Mouse (Mus musculus): ENCODE results near the gene Ell3. TPM values are rescaled to one million over a fixed set of nuclear protein-coding genes. Genes with fewer than 3 reads are reported as not detected.

Gene Ell3
- polyA plus RNA-seq, 1 experiment from 2014 or later: 3.6 TPM

GRCm38 (mm10) chr2:121441800-121442199 is 2.3 kb downstream of the Ell3 start:
- no peaks in the 10 kb centered on the region for H3K9me3 ChIP-seq (replicated peaks; ENCODE audit: control insufficient read depth, low read length)
- peaks cover 15% of the 10 kb centered on the region for H3K36me3 ChIP-seq (ENCODE audit: control insufficient read depth, insufficient read depth)
- peak overlapping the region; percentile 92 for H3K4me2 ChIP-seq (ENCODE audit: low read depth, low read length)
- H3K9ac ChIP-seq (ENCODE audit: low read depth, low read length): peak overlapping the region; percentile 49; the same call in 1 of the 2 replicates
- ATAC-seq (ENCODE audit: low read depth): peak; percentile 23
- H3K27me3 ChIP-seq (ENCODE audit: control insufficient read depth, insufficient read depth, low read depth, low read length): peaks cover 12% of the 10 kb centered on the region
- H3K4me3 ChIP-seq (ENCODE audit: low read depth, low read length): peak overlapping the region; percentile 62
- H3K4me1 ChIP-seq (ENCODE audit: control insufficient read depth, low read depth, low read length): peaks cover 16% of the 10 kb centered on the region
- no peak overlapping the region for H3K27ac ChIP-seq (ENCODE audit: low read length)
- 14% methylated on average over 11 of the region's 11 CpGs for WGBS (ENCODE audit: insufficient replicate concordance)

DNA sequence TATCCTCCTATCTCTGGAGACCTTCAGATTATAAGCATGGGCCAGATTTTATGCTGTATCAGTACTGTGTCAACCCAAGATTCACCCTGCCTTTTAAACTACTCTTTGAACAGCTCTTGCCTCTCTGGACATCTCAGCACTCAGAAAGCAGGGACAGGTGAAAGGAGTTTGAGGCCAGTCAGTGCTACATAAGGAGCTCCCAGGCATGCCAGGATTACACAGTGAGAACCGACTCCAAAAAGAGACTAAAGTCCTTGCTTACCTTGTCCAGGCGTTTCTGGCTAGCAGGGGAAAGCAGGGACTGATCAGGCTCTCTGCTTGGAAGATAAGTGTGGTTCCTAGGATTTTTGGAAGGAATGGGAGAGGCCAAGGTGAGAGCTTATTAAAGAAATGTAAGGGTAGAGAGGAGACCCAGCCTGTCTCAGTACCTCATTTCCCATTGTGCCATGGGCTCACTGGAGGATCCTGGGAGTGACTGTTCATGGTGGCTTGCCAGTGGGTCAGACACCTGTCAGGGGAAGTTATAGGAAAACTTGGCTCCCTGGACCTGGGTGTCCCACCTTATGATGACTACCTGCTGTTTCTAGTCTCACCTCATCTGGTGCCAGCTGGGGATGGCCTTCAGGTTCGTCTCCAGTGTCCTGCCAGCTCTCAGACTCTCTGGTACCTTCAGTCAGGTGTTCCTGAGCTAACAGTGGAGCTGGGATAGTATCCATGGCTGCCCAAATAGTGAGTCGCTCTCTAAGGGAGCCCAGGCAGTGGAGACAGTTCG is 3.1 kb downstream of the Ell3 start:
- H3K4me1 ChIP-seq (ENCODE audit: control insufficient read depth, low read depth, low read length): peaks cover 16% of the 10 kb centered on the region
- H3K4me2 ChIP-seq (ENCODE audit: low read depth, low read length): no peak overlapping the region

DNA sequence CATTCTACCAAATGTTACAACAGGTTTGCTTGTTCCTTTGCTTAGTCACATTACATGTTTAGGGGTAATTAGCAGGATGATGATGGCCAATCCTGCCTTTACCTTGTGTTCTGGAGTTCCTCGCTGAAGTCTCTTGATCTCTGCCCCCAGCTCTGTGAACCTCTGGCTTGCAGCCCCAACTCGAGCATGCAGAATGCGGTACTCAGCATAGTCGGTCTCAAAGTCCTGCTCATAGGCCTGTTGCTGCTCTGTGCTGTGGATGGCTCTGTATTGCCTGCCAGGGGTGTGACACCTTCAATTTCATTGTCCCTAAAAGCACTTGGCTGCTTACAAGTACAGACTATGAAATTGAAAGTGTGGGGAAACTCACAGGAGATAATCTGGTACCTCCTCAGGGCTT is 4.3 kb downstream of the Ell3 start:
- H3K9ac ChIP-seq (ENCODE audit: low read depth, low read length): no peak overlapping the region
- no peak overlapping the region for H3K27ac ChIP-seq (ENCODE audit: low read length)
- no peak for ATAC-seq (ENCODE audit: low read depth)
- no peak overlapping the region for H3K4me2 ChIP-seq (ENCODE audit: low read depth, low read length)
- 62% methylated on average over 4 of the region's 4 CpGs for WGBS (ENCODE audit: insufficient replicate concordance)
- peaks cover 16% of the 10 kb centered on the region for H3K4me1 ChIP-seq (ENCODE audit: control insufficient read depth, low read depth, low read length)
- no peak overlapping the region for H3K4me3 ChIP-seq (ENCODE audit: low read depth, low read length)
- H3K36me3 ChIP-seq (ENCODE audit: control insufficient read depth, insufficient read depth): peaks cover 23% of the 10 kb centered on the region
- peaks cover 12% of the 10 kb centered on the region for H3K27me3 ChIP-seq (ENCODE audit: control insufficient read depth, insufficient read depth, low read depth, low read length)
- no peaks in the 10 kb centered on the region for H3K9me3 ChIP-seq (replicated peaks; ENCODE audit: control insufficient read depth, low read length)

More for the DNA sequence above, 3.1 kb downstream of the Ell3 start:
- WGBS (ENCODE audit: insufficient replicate concordance): 44% methylated on average over 5 of the region's 5 CpGs
- Histone ChIP-seq H3K9me3 (replicated peaks; ENCODE audit: control insufficient read depth, low read length) (no peaks in the 10 kb centered on the region), H3K9ac (ENCODE audit: low read depth, low read length) (no peak overlapping the region), H3K36me3 (ENCODE audit: control insufficient read depth, insufficient read depth) (peaks cover 15% of the 10 kb centered on the region), H3K27ac (ENCODE audit: low read length) (no peak overlapping the region), H3K27me3 (ENCODE audit: control insufficient read depth, insufficient read depth, low read depth, low read length) (peaks cover 12% of the 10 kb centered on the region), H3K4me3 (ENCODE audit: low read depth, low read length) (no peak overlapping the region)
- ATAC-seq (ENCODE audit: low read depth): no peak

GRCm38 (mm10) chr2:121434854-121435253 is 9.2 kb downstream of the Ell3 start:
- ATAC-seq (ENCODE audit: low read depth): no peak
- no peaks in the 10 kb centered on the region for H3K4me1 ChIP-seq (ENCODE audit: control insufficient read depth, low read depth, low read length)
- H3K9me3 ChIP-seq (replicated peaks; ENCODE audit: control insufficient read depth, low read length): no peaks in the 10 kb centered on the region
- no peak overlapping the region for H3K9ac ChIP-seq (ENCODE audit: low read depth, low read length)
- 94% methylated on average over 1 of the region's 1 CpGs for WGBS (ENCODE audit: insufficient replicate concordance)
- peaks cover 64% of the 10 kb centered on the region for H3K36me3 ChIP-seq (ENCODE audit: control insufficient read depth, insufficient read depth)
- H3K27me3 ChIP-seq (ENCODE audit: control insufficient read depth, insufficient read depth, low read depth, low read length): no peaks in the 10 kb centered on the region
- H3K4me3 ChIP-seq (ENCODE audit: low read depth, low read length): no peak overlapping the region
- H3K27ac ChIP-seq (ENCODE audit: low read length): no peak overlapping the region
- no peak overlapping the region for H3K4me2 ChIP-seq (ENCODE audit: low read depth, low read length)

DNA sequence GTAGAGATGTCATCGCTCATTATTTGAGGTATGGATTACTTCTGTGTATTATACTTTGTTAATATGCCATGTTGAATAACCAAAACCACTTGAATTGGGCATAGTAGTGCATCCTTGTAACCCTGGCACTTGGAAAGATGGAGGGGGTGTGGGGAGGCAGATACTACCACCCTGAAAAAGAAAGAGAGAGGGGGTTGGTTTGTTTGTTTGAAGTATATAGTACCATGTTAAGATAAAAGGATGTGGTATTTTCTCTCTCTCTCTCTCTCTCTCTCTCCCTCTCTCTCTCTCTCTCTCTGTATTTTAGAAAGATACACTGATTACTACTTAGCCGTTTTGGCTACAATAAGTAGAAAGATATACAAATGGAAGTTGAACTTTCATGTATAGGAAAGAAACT is 18.2 kb downstream of the Ell3 start:
- H3K4me3 ChIP-seq (ENCODE audit: low read depth, low read length): no peak overlapping the region
- no peaks in the 10 kb centered on the region for H3K4me1 ChIP-seq (ENCODE audit: control insufficient read depth, low read depth, low read length)
- peaks cover 30% of the 10 kb centered on the region for H3K36me3 ChIP-seq (ENCODE audit: control insufficient read depth, insufficient read depth)
- ATAC-seq (ENCODE audit: low read depth): no peak
- 69% methylated on average over 2 of the region's 2 CpGs for WGBS (ENCODE audit: insufficient replicate concordance)
- H3K9me3 ChIP-seq (replicated peaks; ENCODE audit: control insufficient read depth, low read length): no peaks in the 10 kb centered on the region
- no peak overlapping the region for H3K4me2 ChIP-seq (ENCODE audit: low read depth, low read length)
- H3K27me3 ChIP-seq (ENCODE audit: control insufficient read depth, insufficient read depth, low read depth, low read length): no peaks in the 10 kb centered on the region
- no peak overlapping the region for H3K9ac ChIP-seq (ENCODE audit: low read depth, low read length)
- no peak overlapping the region for H3K27ac ChIP-seq (ENCODE audit: low read length)

DNA sequence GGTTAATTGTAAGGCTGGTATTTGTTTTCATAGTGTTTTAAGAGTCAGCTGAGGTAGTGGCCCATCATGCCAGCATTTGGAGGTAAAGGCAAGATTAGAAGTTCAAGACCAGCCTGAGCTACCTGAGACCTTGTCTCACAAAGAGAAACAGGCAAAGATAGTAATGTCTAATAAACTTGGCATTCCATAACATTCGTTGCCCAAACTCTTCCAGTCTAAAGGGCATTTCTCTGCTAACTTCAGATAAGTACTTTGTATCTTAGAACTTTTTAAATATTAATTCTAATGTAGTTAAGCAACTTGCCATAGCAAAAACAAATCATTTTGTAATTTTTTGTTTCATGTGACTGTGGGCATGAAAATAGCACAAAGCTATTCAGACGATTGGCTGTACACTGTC is 20.9 kb downstream of the Ell3 start:
- whole genome bisulfite sequencing (ENCODE audit: insufficient replicate concordance): 64% methylated on average over 2 of the region's 2 CpGs
- Histone ChIP-seq H3K4me2 (ENCODE audit: low read depth, low read length) (no peak overlapping the region), H3K9ac (ENCODE audit: low read depth, low read length) (no peak overlapping the region), H3K4me1 (ENCODE audit: control insufficient read depth, low read depth, low read length) (no peaks in the 10 kb centered on the region), H3K4me3 (ENCODE audit: low read depth, low read length) (no peak overlapping the region), H3K27ac (ENCODE audit: low read length) (no peak overlapping the region), H3K36me3 (ENCODE audit: control insufficient read depth, insufficient read depth) (peaks cover 15% of the 10 kb centered on the region), H3K9me3 (replicated peaks; ENCODE audit: control insufficient read depth, low read length) (no peaks in the 10 kb centered on the region), H3K27me3 (ENCODE audit: control insufficient read depth, insufficient read depth, low read depth, low read length) (no peaks in the 10 kb centered on the region)
- no peak for ATAC-seq (ENCODE audit: low read depth)

DNA sequence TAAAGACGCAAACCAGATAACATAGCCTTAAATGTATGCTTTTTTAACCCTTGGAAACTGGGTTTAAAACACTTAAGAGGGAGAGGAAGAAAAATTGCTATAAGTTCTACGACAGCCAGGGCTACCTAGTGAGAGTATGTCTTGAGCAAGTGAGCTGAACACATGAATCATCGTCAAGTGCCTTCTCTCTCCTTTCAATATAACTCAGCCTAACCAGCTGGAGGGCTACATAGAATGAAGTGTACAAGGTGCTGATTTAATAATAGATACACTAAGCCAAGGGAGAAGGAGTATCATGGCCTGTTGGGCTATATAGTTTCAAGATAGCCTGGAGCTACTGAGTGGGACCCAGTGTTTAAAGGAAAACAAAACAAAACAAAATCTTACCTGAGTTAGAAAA is 25.6 kb downstream of the Ell3 start:
- Histone ChIP-seq H3K4me3 (ENCODE audit: low read depth, low read length) (no peak overlapping the region), H3K4me1 (ENCODE audit: control insufficient read depth, low read depth, low read length) (peaks cover 12% of the 10 kb centered on the region), H3K36me3 (ENCODE audit: control insufficient read depth, insufficient read depth) (peaks cover 9% of the 10 kb centered on the region), H3K9ac (ENCODE audit: low read depth, low read length) (no peak overlapping the region), H3K27ac (ENCODE audit: low read length) (no peak overlapping the region), H3K4me2 (ENCODE audit: low read depth, low read length) (no peak overlapping the region), H3K27me3 (ENCODE audit: control insufficient read depth, insufficient read depth, low read depth, low read length) (no peaks in the 10 kb centered on the region), H3K9me3 (replicated peaks; ENCODE audit: control insufficient read depth, low read length) (no peaks in the 10 kb centered on the region)
- ATAC-seq (ENCODE audit: low read depth): no peak
- WGBS (ENCODE audit: insufficient replicate concordance): 83% methylated on average over 3 of the region's 3 CpGs

DNA sequence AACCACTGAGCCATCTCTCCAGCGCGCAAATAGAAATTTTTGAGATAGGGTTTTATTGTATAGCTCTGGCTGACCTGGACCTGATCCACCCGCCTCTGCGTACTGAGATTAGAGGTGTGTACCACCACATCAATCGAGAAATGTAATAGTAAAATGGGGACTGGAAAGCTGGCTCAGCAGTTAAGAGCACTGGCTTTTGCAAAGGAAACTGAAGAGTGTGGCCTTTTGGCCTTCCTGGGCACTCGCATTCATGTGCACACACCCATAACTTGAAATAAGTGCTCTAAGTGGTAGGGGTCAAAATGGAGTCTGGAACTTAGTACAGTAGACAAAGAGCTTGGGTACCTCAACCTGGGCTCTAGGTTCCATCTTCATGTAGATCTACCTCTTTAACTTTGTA is 27.7 kb downstream of the Ell3 start:
- Histone ChIP-seq H3K27ac (ENCODE audit: low read length) (no peak overlapping the region), H3K4me3 (ENCODE audit: low read depth, low read length) (no peak overlapping the region), H3K4me2 (ENCODE audit: low read depth, low read length) (no peak overlapping the region), H3K9me3 (replicated peaks; ENCODE audit: control insufficient read depth, low read length) (no peaks in the 10 kb centered on the region), H3K4me1 (ENCODE audit: control insufficient read depth, low read depth, low read length) (peaks cover 18% of the 10 kb centered on the region), H3K27me3 (ENCODE audit: control insufficient read depth, insufficient read depth, low read depth, low read length) (no peaks in the 10 kb centered on the region), H3K36me3 (ENCODE audit: control insufficient read depth, insufficient read depth) (peaks cover under 1% of the 10 kb centered on the region; the same call in 1 of the 2 replicates), H3K9ac (ENCODE audit: low read depth, low read length) (no peak overlapping the region)
- no peak for ATAC-seq (ENCODE audit: low read depth)
- WGBS (ENCODE audit: insufficient replicate concordance): 81% methylated on average over 6 of the region's 6 CpGs

DNA sequence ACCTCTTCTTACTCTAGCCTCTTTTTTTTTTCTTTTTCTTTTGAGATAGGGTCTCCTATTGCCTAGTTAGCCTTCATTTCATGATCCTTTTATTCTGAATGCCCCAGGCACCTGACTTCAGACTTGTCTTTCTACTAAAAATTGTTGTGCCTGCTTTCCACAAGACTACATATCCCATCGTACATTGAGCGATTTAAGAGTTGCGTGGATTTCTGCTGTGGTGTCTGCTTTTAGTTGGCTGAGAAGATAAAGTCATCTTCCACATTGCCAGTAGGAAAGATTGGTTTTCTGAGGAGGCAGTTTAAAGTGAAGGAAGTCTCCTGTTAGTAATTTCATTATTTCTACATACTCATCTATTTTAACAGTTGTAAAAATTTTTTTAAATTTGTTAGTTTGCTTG is 28.5 kb downstream of the Ell3 start:
- ATAC-seq (ENCODE audit: low read depth): no peak
- WGBS (ENCODE audit: insufficient replicate concordance): 63% methylated on average over 3 of the region's 3 CpGs
- peak overlapping the region; percentile 35; the same call in 1 of the 2 replicates for H3K4me3 ChIP-seq (ENCODE audit: low read depth, low read length)
- no peaks in the 10 kb centered on the region for H3K27me3 ChIP-seq (ENCODE audit: control insufficient read depth, insufficient read depth, low read depth, low read length)
- H3K9ac ChIP-seq (ENCODE audit: low read depth, low read length): no peak overlapping the region
- H3K36me3 ChIP-seq (ENCODE audit: control insufficient read depth, insufficient read depth): no peaks in the 10 kb centered on the region; the same call in 1 of the 2 replicates
- H3K27ac ChIP-seq (ENCODE audit: low read length): no peak overlapping the region
- H3K4me2 ChIP-seq (ENCODE audit: low read depth, low read length): peak overlapping the region; percentile 66; the same call in 1 of the 2 replicates
- H3K4me1 ChIP-seq (ENCODE audit: control insufficient read depth, low read depth, low read length): peaks cover 18% of the 10 kb centered on the region
- no peaks in the 10 kb centered on the region for H3K9me3 ChIP-seq (replicated peaks; ENCODE audit: control insufficient read depth, low read length)

All from liver, embryonic 16.5 days (tissue).